Mouse (Mus musculus) urinary bladder, postnatal 14 days (tissue): Measurements from ENCODE around the gene Cenpj.

ENCODE experiments used
- DNase-seq: peaks from one replicate; pipeline ENCODE4 v3.0.0; 2021; ENCODE audit warnings: low spot score

Gene Cenpj

GRCm38 (mm10) chr14:56545491-56545890, 29.7 kb downstream of the Cenpj start:
- DNase-seq: no peak

DNA sequence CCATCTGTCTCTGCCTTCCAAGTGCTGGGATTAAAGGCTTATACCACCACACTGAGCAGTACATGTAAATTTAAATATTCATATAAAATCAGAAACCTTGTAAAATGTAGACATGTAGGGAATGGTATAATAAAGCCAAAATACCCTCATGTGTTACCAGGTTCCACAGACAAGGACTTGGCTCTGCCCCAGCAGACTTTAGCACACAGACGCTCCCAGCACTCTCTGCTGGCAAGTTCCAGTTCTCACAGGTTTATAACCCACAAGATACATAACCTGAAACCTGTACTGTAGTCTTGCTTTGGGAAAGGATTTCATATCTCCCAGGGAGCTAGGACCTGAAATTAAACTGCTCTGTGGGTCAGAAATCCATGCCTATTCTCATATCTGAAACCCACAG, 30.3 kb downstream of the Cenpj start:
- DNase-seq: no peak

DNA sequence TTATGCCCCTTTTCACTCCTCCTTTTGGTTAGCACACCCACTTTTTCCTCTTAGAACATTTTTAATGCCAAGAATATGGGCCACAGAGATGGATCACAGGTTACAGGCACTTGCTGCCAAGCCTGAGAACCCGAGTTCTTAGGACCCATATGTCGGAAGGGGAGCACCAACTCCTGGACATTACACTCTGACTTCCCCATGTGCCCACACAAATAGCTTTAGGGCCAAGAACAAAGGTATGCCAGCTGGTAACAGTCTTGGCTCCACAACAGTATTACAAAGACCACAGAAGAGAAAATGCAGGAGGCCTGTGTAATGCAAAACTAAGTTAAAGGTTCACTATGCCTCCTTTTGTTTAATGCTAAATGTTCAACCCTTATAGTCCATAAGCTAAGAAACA, 44.4 kb downstream of the Cenpj start:
- no peak for DNase-seq

DNA sequence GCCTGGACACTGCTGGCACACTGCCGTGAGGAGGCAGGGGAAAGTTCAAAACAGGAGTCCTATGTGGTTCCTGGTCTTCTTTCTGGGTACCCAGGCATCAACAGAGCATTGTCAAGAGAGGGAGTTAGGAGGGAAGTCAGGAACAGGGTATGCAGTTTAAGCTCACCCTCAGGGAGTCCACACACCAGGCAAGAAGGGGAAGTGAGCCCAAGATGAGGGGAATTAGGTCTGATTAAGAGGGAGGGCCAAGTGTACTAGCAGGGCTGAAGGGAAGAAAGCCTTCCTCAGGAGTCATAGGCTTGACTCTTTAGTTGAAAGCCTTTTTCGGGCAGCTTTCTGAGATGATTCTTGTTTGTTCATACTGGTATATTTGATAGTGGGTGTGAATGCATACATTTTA, 60.5 kb downstream of the Cenpj start:
- DNase-seq: no peak

GRCm38 (mm10) chr14:56512084-56512483, 63.1 kb downstream of the Cenpj start:
- no peak for DNase-seq

- no peak for DNase-seq
These were observed 68.5 kb downstream of the Cenpj start for GRCm38 (mm10) chr14:56506743-56507142.

GRCm38 (mm10) chr14:56502407-56502806, 72.8 kb downstream of the Cenpj start:
- no peak for DNase-seq

DNA sequence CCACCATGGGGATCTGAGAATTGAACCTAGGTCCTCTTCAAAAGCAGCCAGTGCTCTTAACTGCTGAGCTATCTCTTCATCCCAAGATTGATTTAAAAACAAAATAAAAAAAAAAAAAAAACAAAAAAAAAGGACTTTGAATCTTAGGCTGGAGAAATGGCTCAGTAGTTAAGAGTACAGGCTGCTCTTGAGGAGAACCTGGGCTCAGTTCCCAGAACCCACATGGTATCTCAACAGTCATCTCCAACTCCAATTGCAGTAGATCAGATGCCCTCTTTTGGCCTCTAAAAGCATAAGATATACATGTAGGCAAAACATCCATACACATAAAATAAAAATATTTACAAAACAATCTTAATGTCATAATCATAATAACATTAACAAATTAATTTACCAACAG, 85.4 kb downstream of the Cenpj start:
- no peak for DNase-seq
